Mouse (Mus musculus) limb, embryonic 14.5 days (tissue): ENCODE data around the gene D930048N14Rik. TPM values are rescaled to one million over a fixed set of nuclear protein-coding genes. Genes with fewer than 3 reads are reported as not detected.
A peak's percentile ranks its signal among the peaks of the same experiment; 100 is the strongest.

Experiments used
- ATAC-seq: fragments of 200-750 bp; cut with Nextera tagmentation; 2 replicates; pipeline ENCODE4 v1.8.0; 2017; ENCODE audit warnings: low read depth, moderate number of reproducible peaks, moderate TSS enrichment; ENCODE audit not compliant: low FRiP score
- DNase-seq: peaks from one replicate; pipeline ENCODE4 v3.0.0-alpha.2; 2015; ENCODE audit warnings: low spot score
- H3K27ac ChIP-seq: fragments of 300-500 bp; sonication (generic); replicated peaks from 2 replicates; pipeline ENCODE4 v1.5.1; 2014; ENCODE audit warnings: low read depth, mild to moderate bottlenecking, low read length, moderate library complexity, mixed read lengths
- H3K27me3 ChIP-seq: fragments of 300-500 bp; sonication (generic); 2 replicates; pipeline ENCODE4 v1.6.1; 2014; ENCODE audit warnings: low read length, mixed read lengths; ENCODE audit not compliant: control insufficient read depth, insufficient read depth
- H3K36me3 ChIP-seq: fragments of 300-500 bp; sonication (generic); 2 replicates; pipeline ENCODE4 v1.6.1; 2014; ENCODE audit warnings: mild to moderate bottlenecking, low read length, moderate library complexity, mixed read lengths; ENCODE audit not compliant: control insufficient read depth, insufficient read depth
- H3K4me1 ChIP-seq: fragments of 300-500 bp; sonication (generic); 2 replicates; pipeline ENCODE4 v1.6.1; 2014; ENCODE audit warnings: antibody characterized with exemption, low read length, mixed read lengths; ENCODE audit not compliant: control insufficient read depth, insufficient read depth
- H3K4me2 ChIP-seq: fragments of 300-500 bp; sonication (generic); replicated peaks from 2 replicates; pipeline ENCODE4 v1.6.1; 2014; ENCODE audit warnings: low read depth, mild to moderate bottlenecking, low read length, moderate library complexity; ENCODE audit not compliant: severe bottlenecking
- H3K4me3 ChIP-seq: fragments of 300-500 bp; sonication (generic); replicated peaks from 2 replicates; pipeline ENCODE4 v1.5.1; 2014; ENCODE audit warnings: low read length
- H3K9ac ChIP-seq: fragments of 300-500 bp; sonication (generic); 2 replicates; pipeline ENCODE4 v1.6.1; 2014; ENCODE audit warnings: mild to moderate bottlenecking, low read depth, low read length, moderate library complexity; ENCODE audit not compliant: severe bottlenecking
- H3K9me3 ChIP-seq: fragments of 300-500 bp; sonication (generic); 2 replicates; pipeline ENCODE4 v1.6.1; 2016; ENCODE audit warnings: low read length; ENCODE audit not compliant: control insufficient read depth
- POLR2A ChIP-seq: fragments of 200-500 bp; IDR thresholded peaks from 2 replicates; pipeline ENCODE4 v1.8.0; 2012; ENCODE audit warnings: inconsistent platforms, mild to moderate bottlenecking, moderate library complexity, borderline replicate concordance; ENCODE audit not compliant: insufficient read depth, insufficient read length; ENCODE audit errors: extremely low read depth
- WGBS: fragments of 180-500 bp; shearing (Covaris S2); extraction: QIAGEN DNeasy Blood & Tissue Kit; methylation state at CpG from one replicate; pipeline ENCODE4 v1.1.7; 2014; 5-methylcytosine and 5-hydroxymethylcytosine counted together
- polyA plus RNA-seq, 2 experiments: library from polyadenylated mRNA; depleted of rRNA in 1 of 2; stranded (reverse) in 1 of 2; unstranded in 1 of 2; fragments of >200 nt; fragmentation: Nextera tagmentation in 1 of 2; extraction: Ambion mirVana in 1 of 2; gene quantifications; 2 replicates each; pipeline versions ENCODE4 v1.2.1 to v1.2.3; 2012 to 2014

The D930048N14Rik gene
- polyA plus RNA-seq, 2 experiments = 4.5 to 13.0 TPM

- 90% methylated on average over 4 of the region's 4 CpGs for WGBS
- no peak for ATAC-seq
Observed at GRCm38 (mm10) chr11:51652889-51653418, 2.2 kb downstream of the D930048N14Rik start.

DNA sequence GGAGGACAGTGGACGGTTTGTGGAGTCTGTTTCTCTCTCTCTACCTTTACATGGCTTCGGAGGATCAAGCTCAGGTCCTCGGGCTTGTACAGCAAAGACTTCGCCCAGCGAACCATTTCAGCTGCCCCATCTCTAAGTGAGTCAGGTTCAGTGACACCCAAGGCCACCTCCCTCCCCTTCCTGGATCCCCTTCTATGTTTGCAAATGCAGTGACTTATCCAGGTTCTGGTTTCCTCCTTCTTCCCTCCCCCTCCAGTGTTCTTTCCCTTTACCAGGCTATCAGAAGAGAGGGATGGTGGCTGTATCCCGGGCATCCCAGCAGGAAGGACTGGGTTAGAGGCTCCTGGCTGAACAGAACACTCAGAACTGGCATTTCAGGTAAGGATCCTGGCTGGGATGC, 3.0 kb downstream of the D930048N14Rik start:
- no peak for TF ChIP-seq POLR2A
- WGBS = 88% methylated on average over 6 of the region's 6 CpGs
- Histone ChIP-seq H3K4me2 (no peak overlapping the region), H3K9me3 (no peaks in the 10 kb centered on the region), H3K27me3 (no peaks in the 10 kb centered on the region), H3K4me1 (peaks cover 29% of the 10 kb centered on the region), H3K36me3 (no peaks in the 10 kb centered on the region), H3K9ac (no peak overlapping the region), H3K4me3 (no peak overlapping the region), H3K27ac (no peak overlapping the region)
- ATAC-seq (no peak), DNase-seq (no peak)

More at GRCm38 (mm10) chr11:51652889-51653418, 2.2 kb downstream of the D930048N14Rik start:
- Histone ChIP-seq H3K9me3 (no peaks in the 10 kb centered on the region), H3K36me3 (no peaks in the 10 kb centered on the region), H3K9ac (no peak overlapping the region), H3K27ac (no peak overlapping the region), H3K27me3 (no peaks in the 10 kb centered on the region), H3K4me2 (no peak overlapping the region), H3K4me1 (peaks cover 28% of the 10 kb centered on the region), H3K4me3 (no peak overlapping the region)
- DNase-seq = no peak
- TF ChIP-seq POLR2A = no peak

GRCm38 (mm10) chr11:51654891-51655290, 4.1 kb downstream of the D930048N14Rik start:
- ATAC-seq (no peak), DNase-seq (no peak)
- Histone ChIP-seq H3K27me3 (no peaks in the 10 kb centered on the region), H3K4me3 (no peak overlapping the region), H3K4me1 (peaks cover 24% of the 10 kb centered on the region), H3K36me3 (no peaks in the 10 kb centered on the region), H3K27ac (no peak overlapping the region), H3K4me2 (no peak overlapping the region), H3K9me3 (no peaks in the 10 kb centered on the region), H3K9ac (no peak overlapping the region)
- 89% methylated on average over 3 of the region's 3 CpGs for WGBS
- no peak for TF ChIP-seq POLR2A

- DNase-seq (no peak), ATAC-seq (no peak)
- Histone ChIP-seq H3K4me1 (peaks cover 19% of the 10 kb centered on the region), H3K27ac (no peak overlapping the region), H3K36me3 (no peaks in the 10 kb centered on the region), H3K27me3 (no peaks in the 10 kb centered on the region), H3K9me3 (no peaks in the 10 kb centered on the region), H3K9ac (no peak overlapping the region), H3K4me3 (no peak overlapping the region), H3K4me2 (no peak overlapping the region)
- 69% methylated on average over 7 of the region's 10 CpGs for WGBS
- no peak for TF ChIP-seq POLR2A
Observed at GRCm38 (mm10) chr11:51656798-51657521, 6.2 kb downstream of the D930048N14Rik start.

DNA sequence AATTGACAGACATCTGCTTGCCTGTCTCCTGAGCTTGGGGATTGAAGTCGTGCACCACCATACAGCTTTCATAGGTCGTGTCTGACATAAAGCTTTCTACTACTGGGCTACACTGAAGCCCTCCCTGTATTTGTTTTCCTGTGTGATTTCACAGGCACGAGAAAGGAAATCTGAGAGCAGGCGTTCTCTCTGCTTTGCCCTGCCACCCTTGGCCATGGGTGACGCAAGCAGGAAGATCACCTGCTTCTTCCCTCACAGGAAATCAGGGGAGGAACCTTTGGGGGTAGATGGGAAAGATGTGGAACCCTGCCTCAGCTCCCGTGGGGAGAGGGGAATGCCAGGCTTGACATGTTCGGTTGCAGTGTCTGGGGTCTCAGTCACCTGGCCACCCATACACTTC, 7.5 kb downstream of the D930048N14Rik start:
- Histone ChIP-seq H3K4me2 (peak overlapping the region; percentile 16), H3K4me1 (peaks cover 19% of the 10 kb centered on the region), H3K9me3 (no peaks in the 10 kb centered on the region), H3K9ac (no peak overlapping the region), H3K27ac (peak overlapping the region; percentile 53), H3K4me3 (no peak overlapping the region), H3K36me3 (no peaks in the 10 kb centered on the region), H3K27me3 (no peaks in the 10 kb centered on the region)
- no peak for TF ChIP-seq POLR2A
- ATAC-seq (0 out of 2 replicates have a peak, but pooled peaks have one; percentile 2), DNase-seq (no peak)
- 24% methylated on average over 7 of the region's 7 CpGs for WGBS
